Mouse (Mus musculus): Measurements from ENCODE around the gene Zfp697.
"Not testable (repeated sequence)": the region's sequence is repeated elsewhere in the genome, so short reads cannot be mapped to it uniquely, and the experiment has no call there.

Zfp697 gene

GRCm38 (mm10) chr3:98630152-98630551, 247.9 kb downstream of the Zfp697 start, which contains the start of gene Hsd3b5:
Hsd3b5 (minus strand) TSS chr3:98630252.
- no peak for DNase-seq (ENCODE audit: low spot score)

- DNase-seq (ENCODE audit: low spot score), result no peak
Measured at GRCm38 (mm10) chr3:98635145-98635544, 252.9 kb downstream of the Zfp697 start.

- DNase-seq (ENCODE audit: low spot score), result no peak
Measured at GRCm38 (mm10) chr3:98680786-98681185, 298.5 kb downstream of the Zfp697 start.

GRCm38 (mm10) chr3:98682401-98682800, 300.1 kb downstream of the Zfp697 start:
- no peak for DNase-seq (ENCODE audit: low spot score)

- DNase-seq (ENCODE audit: low spot score), result no peak
Measured at GRCm38 (mm10) chr3:98720740-98721139, 338.5 kb downstream of the Zfp697 start.

GRCm38 (mm10) chr3:98724376-98724775, 342.1 kb downstream of the Zfp697 start, which contains the start of gene Hsd3b2:
Hsd3b2 (minus strand) TSS chr3:98724543.
- DNase-seq (ENCODE audit: low spot score), result no peak

- DNase-seq (ENCODE audit: low spot score), result no peak
Measured at GRCm38 (mm10) chr3:98726281-98726680, 344.0 kb downstream of the Zfp697 start.

GRCm38 (mm10) chr3:98733724-98734123, 351.5 kb downstream of the Zfp697 start:
- no peak for DNase-seq (ENCODE audit: low spot score)

- DNase-seq (ENCODE audit: low spot score), result no peak
Measured at GRCm38 (mm10) chr3:98734340-98734739, 352.1 kb downstream of the Zfp697 start.

- DNase-seq (ENCODE audit: low spot score), result not testable (repeated sequence)
Measured at GRCm38 (mm10) chr3:98741043-98741442, 358.8 kb downstream of the Zfp697 start.

GRCm38 (mm10) chr3:98752171-98752570, 369.9 kb downstream of the Zfp697 start:
- DNase-seq (ENCODE audit: low spot score), result no peak

- no peak for DNase-seq (ENCODE audit: low spot score)
Measured at GRCm38 (mm10) chr3:98756836-98757235, 374.6 kb downstream of the Zfp697 start.

- no peak for DNase-seq (ENCODE audit: low spot score)
Measured at GRCm38 (mm10) chr3:98764155-98764554, 381.9 kb downstream of the Zfp697 start.

- no peak for DNase-seq (ENCODE audit: low spot score)
Measured at GRCm38 (mm10) chr3:98780921-98781320, 398.7 kb downstream of the Zfp697 start.

GRCm38 (mm10) chr3:98782181-98782868, 400.1 kb downstream of the Zfp697 start:
- no peak for DNase-seq (ENCODE audit: low spot score)

GRCm38 (mm10) chr3:98786551-98786950, 404.3 kb downstream of the Zfp697 start:
- DNase-seq (ENCODE audit: low spot score), result no peak
